Mouse (Mus musculus): ENCODE results near the gene Parl.
A peak's percentile ranks its signal among the peaks of the same experiment; 100 is the strongest.

The Parl gene

DNA sequence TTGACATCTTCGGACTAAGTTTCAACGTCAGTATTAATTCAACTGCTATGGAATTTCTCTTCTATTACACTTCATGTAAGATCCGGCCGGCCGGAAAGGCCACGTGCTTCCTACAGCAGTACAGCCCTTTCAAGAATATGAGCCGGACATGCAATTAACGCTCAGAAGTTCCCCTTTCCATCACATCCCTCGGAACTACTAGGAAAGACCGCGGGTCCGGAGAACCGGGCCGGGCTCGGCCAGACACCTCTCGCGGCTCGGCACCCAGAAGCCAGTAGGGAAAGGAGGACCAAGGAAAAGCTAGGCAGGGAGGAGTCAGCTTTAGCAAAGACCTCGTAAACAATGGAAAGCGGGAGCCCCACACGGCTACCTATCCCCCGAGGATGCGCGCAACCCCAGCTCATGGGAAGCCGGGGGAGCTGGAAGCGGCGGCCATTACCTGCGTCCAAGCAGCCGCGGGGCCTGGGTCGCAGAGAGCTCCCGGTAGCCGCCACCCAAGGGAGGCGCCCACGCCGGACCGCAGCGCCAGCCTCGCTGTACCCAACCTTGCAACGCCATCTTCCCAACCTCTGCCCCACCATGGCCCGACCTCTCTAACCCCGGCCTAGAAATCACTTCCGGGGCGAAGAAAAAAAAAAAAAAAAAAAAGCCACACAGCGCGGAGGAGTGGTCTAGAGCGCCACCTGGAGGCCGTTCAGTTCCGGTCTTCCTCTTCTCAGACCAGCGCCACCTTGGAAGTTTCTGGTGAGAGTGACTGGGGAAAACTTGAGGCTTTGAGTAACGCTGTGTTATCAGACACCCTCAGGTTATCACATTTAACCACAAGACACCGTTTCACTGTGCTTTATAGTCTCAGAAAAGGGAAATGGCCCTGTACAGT, at the start of gene Parl:
Gene Parl (minus strand): TSS at position 618 of the 880 bp plus-strand sequence.
- DNase-seq = peak; percentile 73 to 80

DNA sequence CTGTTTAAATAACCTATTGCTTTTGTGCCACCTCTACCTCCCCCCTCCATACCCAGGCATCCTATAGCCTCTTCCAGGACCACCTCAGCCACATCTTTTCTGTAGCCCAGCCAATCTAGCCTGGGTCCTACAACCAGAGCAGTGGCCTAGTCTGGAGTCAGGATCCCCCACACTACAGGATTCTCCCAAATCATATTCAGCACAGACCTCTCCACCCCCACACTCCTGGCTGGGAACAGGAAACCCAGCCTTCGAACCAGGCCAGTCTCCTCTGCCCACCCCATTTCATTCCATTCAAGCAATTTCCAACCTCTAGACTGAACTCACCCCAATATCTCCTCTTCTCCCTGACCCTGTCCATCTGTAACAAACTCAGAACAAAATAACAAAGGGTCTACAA, 43.3 kb upstream of the Parl start:
- DNase-seq = no peak

DNA sequence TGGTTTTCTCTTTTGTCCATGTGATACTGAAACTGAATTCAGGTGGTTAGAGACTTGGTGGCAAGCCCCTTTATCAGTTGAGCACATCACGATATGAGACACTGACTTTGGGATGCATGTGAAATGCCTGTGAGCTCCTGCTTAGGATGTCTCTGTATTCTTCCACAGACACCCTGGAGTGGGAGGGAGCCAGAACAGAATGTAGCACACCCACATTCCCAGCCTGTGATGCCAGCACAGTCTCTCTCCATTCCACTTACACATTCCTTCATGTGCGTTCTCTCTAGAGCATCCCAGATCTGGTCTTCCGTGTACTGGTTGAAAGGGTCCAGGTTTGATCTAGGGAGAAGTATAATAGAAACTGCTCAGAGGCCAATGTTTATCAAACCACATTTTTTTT, 36.4 kb upstream of the Parl start:
- DNase-seq = no peak

DNA sequence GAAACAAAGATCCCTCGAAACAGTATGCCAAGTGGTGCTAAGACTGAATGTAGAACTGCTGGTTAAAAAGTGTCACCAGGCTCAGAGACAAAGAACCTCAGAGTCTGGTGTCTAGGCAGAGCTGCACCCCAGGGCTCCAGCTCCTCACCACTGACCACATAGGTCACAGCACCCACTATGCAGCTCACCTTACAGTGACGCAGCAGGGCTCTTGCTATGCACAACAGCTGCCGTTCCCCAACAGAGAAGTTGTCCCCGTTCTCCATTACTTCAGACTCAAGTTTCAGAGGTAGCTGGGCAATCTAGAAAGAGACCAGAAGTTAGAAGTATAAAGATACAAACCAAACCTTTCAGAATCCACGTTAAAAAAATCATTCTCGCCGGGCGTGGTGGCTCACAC, 32.7 kb upstream of the Parl start:
- no peak for DNase-seq

DNA sequence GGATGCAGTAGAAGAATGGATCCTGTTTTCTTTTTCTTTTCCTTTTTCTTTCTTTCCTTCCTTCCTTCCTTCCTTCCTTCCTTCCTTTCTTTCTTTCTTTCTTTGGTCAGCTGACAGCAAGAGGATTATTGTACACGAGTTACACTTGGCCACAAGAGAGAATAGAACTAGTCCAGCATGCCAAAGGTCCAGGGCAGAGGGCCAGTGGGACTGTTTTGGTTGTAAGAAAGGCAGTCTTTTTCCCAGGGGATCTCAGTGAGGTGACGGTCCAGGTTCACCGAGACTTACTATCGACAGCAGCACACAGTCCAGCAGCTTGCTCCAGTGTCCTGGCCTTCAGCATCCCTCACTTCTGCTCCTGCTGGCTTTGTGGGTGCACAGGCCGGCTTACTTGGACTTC, 26.1 kb upstream of the Parl start:
- no peak for DNase-seq

DNA sequence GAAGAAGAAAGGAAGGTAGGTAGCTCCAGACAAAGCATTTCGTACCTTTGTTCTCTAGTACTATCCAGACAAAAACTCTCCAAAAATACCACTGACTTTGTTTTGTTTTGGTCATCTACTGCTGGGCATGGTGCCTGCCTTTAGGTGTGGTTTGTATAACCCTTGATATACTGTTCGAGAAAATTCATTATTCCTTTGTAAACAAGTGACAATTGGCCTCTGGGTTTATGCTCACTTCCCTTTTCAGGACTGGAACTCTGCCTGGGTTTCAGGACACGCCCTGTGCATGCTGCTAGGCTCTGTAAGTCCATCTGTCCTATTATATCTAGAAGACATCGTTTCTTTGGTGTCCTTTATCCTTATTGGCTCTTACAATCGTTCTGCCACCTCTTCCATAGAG, 23.1 kb upstream of the Parl start, which contains the start of gene Cyp2ab1:
Gene Cyp2ab1 (minus strand): TSS at position 119 of the 400 bp plus-strand sequence.
- DNase-seq = no peak

DNA sequence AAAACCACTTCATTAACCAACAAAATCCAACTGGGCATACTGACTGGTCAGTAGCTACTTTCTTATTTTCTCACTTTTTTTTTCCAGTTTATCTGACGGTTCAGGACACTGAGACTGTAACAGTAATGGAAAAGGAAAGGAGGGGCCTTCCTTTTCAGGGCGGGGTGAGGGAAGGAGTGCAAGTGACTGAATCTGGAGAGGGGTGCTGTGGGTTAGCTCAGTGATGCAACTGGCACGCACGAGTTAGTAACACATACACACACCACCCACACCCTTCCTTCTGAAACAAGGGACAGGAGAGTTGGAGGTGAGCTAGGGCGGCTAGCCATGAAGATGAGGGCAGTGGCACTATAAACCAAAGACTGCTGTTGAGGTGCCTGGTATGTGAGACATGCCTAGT, 21.7 kb upstream of the Parl start:
- no peak for DNase-seq

DNA sequence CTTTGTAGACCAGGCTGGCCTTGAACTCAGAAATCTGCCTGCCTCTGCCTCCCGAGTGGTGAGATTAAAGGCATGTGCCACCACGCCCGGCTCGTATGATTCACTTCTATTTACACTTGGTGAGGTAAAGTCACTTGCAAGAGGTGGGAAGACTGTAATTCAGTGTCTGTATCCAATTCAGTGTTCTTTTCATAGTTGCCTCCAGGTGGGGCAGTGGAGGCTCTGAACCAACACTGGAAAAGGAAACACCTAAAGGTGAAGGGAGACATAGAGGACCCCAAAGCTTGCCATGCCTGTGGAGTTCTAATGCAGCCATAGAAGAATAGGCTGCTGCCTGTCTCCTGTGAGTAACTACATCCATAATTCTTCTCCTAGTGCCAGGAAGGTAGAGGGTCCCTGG, 20.1 kb upstream of the Parl start:
- no peak for DNase-seq

DNA sequence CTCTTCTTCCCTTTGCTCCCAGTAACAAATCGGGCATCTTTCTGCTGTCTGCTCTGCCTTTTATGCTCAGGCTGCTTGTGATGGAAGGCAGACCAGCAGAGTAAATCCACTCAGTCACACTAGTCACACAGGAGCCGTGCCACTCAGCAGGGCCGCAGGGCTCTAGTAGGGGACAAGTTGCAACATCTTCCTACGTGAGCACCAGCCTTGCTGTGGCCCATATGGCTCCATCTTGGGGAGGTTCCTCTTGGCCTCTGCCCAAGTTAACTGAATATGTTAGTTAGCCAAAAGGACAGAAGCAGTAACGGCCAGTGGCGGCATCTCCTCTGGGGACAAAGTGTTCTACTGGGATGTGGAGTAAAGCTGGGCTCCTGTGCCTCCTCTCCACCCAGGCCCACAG, 14.6 kb upstream of the Parl start:
- no peak for DNase-seq

DNA sequence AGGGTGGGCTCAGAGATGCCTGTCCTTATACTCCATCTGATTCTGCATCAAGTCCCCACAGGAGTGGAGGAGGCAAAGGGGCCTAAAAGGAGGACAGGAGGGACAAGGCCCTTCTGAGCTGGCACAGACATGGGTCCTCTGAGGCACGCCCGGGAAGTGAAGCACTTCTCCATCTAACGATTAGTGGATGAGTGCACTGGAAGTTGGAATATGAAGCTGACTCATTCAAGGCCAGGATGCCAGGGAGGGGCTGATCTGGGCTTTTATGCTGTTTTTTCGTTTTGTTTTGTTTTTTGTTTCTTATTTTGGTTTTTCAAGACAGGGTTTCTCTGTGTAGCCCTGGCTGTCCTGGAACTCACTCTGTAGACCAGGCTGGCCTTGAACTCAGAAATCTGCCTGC, 13.1 kb upstream of the Parl start:
- DNase-seq = no peak

DNA sequence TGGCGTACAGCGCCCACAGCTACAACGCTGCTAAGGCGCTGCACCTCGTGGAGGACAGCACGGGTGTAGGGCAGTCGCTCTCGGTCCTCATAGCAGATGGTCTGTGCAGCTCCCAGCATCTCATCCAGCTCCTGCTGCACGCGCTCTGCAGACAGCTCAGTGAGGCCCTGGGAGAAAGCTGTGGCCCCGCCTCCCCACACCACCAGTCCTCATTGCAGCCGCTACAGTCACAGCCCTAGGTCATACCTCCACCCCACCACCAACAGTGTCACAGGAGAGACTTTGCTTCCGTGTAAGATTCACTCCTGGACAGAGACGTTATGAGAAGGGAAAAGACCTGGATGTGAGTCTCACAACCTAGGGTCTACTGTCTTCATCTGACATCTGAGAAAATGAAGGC, 10.1 kb upstream of the Parl start:
- no peak for DNase-seq

DNA sequence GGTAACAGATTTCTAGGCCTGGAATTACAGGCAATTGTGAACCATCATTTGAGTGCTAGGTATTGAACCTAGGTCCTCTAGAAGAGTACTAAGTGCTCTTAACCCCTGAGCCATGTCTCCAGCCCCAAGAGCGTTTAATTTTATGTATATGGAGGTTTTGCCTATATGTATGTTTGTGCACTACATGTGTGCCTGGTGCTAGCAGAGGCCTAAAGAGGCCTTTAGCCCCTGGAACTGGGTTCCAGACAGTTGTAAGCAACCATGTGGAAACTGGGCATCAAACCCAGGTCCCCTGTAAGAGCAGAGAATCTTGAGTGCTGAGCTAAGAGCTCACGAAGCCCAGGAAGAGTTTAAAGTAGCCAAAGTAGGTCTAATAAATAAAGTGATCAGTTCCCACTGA, 2.1 kb downstream of the Parl start:
- no peak for DNase-seq

DNA sequence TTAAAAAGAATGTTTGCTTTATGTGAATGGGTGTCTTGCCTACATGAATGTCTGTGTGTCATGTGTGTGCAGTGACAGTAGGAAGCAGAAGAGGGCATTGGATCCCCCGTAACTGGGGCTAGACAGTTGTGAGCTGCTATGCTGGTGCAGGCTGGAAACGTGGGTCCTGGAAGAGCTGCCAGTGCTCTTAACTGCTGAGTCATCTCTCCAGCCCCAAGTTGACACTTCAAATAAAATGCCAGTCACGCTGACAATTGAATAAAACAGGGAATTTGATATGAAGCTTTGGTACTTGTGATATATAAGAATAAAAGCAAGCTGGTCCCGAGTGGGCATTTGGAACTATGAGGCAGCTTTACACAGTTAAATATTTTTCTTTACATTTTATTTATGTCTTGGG, 21.9 kb downstream of the Parl start:
- DNase-seq = no peak

DNA sequence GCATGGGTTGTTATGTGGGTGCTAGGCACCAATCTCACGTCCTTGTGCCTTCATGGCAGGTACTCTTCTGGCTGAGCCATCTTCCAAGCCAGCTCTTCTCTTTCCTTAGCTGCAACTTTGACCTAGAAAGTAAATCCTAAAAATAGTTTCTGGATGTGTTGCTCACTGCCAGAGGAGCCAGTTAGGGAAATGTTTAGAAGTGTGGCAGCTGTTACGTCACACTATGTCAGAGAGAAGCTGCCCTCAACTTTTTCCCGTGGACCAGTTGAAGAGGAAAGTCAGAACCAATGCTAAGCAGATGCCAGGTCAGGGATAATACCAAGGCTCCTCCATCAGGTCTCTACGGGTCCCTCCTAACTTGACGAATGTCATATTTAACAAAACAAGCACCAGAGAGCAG, 22.8 kb downstream of the Parl start:
- DNase-seq = no peak

DNA sequence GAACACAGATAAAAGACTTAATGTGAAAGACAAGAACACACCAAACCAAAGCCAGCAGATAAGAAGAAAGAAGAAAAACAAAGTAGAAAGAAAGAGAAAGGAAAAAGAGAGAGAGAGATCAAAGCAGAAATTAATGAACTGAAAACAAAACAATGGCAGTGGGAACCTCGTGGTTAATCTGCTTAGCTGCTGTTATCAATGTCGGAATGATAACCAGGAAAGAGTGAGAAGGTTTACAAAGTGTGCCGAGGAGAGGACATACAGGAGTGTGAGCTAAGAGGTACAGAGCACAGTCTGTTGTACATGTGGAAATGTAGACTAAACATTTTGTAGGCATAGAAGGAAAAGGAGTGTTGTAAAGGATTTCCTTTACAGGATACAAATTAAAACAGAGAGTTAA, 29.2 kb downstream of the Parl start:
- DNase-seq = no peak

DNA sequence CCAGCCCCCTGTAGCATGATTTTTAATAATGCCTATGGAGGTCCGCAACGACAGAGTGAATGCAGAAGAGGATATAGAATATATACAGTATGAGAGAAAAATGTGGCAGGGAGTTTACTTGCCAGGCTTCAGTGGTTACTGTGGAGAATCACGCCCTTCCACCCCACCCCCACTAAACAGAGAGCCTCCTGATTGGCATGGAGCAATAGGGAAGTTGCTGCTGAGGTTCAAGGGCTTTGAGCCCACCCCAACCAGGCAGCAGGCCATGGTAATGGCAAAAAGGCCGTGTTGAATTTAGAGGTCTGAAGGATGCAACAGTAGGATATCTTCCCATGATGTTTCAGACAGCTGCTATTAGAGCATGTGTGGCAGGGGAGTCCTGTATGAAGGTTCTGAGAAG, 30.8 kb downstream of the Parl start:
- no peak for DNase-seq

DNA sequence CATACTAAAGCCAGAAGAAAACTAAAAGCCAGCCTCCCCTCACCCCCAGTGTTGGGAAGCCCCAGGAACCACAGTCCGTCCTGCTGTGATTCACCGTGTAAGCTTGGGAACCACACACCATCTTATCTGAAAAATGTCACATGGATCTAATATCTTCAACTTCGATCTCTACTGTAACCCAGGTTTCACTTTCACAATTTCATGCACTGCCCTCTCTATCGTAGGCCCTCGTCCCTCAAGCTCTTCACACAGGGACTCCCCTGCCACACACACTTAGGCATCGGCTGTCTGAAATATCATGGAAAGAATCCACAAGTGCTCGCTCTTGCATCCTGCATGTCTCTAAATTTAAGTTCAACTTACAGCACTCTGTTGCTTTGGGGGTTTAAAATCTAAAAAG, 37.1 kb downstream of the Parl start:
- DNase-seq = no peak

DNA sequence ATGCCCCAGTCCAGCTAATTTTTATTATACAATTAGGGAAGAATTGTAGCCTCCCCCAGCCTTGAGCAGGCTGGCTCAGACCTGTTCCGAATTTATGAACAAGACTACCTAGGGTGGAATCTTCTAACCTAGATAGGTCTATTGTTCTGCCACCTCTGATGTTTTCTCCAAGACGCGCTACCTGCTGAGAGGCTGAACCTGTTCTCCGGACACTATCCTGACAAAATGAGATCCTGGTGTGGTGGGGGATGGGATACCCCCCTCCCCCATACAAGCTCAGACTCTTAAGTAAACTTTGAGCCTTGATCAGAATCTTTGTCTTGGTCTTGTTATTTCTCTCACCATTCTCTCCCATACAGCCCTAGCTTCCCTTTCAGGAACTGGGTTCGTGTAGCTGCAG, 44.3 kb downstream of the Parl start:
- DNase-seq = no peak

DNA sequence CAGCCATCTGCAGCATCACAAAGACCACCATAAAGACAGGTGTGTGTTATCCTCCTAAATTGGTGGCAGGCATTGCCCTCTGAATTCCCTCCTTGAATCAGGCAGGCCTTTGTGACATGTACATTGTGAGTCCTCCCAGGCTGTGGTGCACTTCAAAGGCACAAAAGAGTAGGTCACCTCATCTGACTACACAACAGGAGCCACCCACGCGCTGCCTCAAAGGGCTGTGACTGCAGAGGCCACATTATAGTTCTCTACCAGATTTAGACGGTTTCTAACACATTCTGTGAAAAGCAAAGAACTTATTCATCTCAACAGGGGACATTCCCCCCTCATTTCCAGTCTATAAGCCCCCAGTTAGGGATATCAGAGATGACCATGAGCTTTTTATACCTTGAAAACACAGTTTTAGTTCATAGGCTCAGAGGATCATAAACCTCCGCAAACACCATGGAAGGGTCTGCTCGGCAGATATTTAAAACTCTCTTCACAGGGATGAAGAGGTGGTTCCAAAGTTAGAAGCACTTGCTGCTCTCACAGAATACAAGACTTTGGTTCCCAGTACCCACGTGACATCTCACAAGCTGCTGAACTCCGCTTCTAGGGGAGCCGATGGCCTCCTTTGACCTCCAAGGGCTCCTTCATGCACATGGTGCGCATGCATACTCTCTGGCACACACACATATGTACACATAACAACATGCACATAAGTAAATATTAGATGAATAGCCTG, 53.6 kb downstream of the Parl start:
- no peak for DNase-seq

DNA sequence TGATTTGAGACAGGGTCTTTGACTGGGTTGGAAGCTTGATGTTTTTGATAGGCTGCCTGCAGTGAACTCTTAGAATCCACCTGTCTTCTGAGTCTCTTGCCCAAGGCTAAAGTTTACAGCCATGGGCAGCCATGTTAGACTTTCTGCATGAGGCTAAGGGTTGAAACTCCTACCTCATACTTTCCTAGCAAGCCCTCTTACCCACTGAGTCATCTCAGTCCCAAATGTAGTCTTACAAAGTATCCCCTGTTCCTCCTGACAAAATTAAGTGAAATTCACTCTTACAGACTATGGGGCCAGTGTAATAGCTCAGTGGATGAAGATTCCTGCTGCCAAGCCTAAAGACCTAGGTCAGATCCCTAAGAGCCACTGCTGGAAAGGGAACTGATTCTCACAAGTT, 55.1 kb downstream of the Parl start:
- DNase-seq = no peak

DNA sequence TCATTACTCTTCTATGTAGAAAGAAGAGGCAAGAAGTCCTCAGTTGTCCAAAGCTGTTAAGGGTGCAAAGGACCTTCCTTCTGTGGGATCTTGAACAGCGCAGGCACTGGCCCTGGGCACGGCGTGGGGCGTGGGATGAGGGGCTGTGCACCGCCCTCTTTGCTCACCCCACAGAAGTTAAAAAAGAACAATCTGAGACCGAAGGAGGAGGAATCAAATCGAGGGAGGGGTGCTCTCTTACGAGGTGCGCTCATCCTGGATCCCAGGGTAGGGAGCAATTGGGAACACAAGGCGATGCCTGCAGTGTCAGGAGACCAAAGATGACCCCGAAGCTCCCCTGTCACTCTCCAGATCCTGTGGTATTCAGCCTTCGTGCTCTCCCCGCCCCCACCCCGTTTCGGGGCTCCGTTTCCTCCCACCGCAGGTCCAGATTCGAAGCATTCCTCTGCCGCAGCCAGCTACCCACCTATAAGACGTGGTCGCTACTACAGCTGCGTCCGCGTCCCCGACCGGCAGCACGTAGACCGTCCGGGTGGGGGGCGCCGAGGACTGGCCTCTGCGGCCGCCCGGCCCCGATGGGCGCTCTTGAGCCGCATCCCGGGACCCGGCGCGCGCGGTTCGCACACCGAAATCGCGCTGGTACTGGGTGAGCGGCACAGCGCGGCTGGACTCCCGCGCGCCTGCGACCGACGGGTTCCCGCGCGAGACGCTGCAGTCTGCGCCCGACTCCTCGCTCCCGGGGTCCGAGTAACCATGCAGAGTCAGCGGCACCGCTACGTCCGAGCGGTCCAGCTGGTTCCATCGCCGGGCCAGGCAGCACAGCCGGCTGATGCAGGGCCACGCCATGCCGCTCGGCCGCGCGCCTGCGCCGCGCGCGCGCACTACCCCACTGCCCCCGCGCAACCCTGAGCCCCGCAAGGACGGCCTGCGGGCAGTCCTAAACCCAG, 61.4 kb downstream of the Parl start, which contains the start of gene Map6d1:
Gene Map6d1 (minus strand): TSS at position 891 of the 947 bp plus-strand sequence.
- no peak for DNase-seq

DNA sequence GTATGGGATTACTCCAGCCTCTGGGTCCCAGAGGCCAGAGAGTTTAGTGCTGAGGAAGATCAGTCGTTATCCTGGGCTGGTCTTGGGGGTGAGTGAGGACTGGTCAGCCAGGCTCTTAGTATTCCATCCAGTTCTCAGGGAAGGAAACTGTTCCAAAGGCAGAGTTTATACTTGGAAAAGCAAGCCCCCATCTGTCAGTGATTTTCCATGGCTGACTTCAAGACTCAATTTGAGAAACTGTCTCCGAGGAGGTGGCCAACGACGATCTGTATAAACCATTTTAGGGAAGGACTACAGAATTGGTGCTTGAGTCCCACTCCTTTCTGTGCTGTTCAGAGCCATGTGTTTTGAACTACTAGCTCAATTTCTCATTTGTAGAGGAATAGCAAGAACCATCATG, 63.5 kb downstream of the Parl start:
- no peak for DNase-seq

DNA sequence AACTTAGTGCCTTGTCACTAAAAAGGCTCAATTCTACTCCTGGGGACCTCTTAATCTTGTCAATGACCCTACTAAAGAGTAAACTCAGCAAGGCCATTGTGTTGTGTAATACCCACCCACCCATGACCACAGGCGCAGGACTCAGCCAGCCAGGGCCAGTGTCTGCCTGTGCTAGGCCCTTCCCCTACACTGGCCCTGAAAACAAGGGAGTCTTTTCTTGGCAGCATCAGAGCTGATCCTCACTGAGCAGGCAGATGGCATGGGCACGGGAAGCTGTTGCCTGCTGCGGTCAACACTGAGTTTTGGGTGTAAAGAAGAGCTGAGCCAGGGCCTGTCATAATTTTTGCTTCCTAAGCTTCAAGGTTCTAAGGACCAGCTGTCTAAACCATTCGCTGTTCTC, 64.8 kb downstream of the Parl start:
- peak in 1 of 2 experiments; percentile 15 for DNase-seq
